Mouse (Mus musculus) heart, adult 11 months (tissue): ENCODE results near the gene Tacc3.
A peak's percentile ranks its signal among the peaks of the same experiment; 100 is the strongest.

Source experiments
- DNase-seq: peaks from one replicate; pipeline ENCODE4 v3.0.0; 2022

The Tacc3 gene

GRCm38 (mm10) chr5:33657787-33658663 lies at the start of gene Tacc3, which contains the start of gene Tmem129:
Gene Tacc3 (plus strand): TSS chr5:33658128.
Gene Tmem129 (minus strand): TSS chr5:33658416.
- peak; percentile 100 for DNase-seq

GRCm38 (mm10) chr5:33609226-33609625 lies 48.7 kb upstream of the Tacc3 start:
- no peak for DNase-seq

- no peak for DNase-seq
These were observed 46.1 kb upstream of the Tacc3 start for GRCm38 (mm10) chr5:33611795-33612194.

DNA sequence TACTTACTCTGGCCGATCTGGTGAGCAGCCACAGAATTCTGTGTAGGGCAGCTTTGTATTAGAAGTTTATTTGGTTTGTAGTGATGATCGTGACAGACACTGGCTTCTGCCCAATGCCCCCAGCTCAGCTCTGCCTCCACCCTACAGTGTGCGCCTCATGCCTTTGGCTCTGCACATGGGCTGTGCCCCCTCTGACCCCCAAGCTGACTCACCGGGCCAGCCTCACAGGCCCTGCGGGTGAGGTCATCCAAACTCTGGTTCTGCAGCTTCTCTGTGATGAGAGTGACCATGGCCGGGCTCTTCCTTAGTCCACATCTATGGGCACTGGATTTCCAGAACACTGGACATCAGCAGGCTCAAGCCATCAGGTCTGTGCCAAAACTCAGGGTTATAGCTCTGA lies 43.5 kb upstream of the Tacc3 start:
- no peak for DNase-seq

GRCm38 (mm10) chr5:33622671-33623070 lies 35.3 kb upstream of the Tacc3 start:
- DNase-seq, result no peak

DNA sequence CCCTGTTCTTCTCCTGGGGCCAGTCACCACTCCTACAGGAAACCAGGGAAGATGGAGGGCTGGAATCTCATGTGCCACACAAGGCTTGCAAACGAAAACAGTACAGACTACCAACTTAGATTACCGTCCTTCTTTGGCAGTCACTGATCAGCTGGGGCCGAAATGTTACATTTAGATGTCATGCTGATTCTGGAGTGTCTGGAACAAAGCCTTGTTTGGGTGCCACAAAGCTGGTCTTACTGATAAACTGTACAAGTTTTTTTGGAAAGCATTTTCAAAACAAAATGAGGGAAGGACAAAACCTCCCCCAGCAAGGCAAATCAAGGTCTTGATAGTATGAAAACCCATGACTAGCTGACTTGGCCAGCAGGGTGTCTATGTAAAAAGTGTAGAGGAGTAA lies 34.2 kb upstream of the Tacc3 start:
- DNase-seq, result no peak

DNA sequence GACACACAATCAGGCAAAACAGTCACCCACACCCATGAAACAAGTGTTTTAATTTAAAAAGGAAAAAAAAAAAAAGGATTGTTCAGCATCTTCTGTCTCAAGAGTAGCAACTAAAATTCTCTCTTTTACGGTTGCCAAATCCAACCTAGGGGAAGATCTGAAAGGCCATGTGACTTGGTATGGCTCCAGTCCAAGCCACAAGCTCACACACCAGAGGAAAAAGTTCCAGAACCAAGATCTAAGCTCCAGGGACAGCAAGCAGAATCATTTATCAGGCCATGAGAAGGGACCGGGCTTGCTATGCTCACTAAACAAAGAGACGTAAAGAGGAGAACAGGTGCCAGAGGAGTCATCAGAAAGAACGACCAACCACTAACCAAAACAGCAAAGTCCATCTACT lies 30.0 kb upstream of the Tacc3 start:
- peak; percentile 93 for DNase-seq

GRCm38 (mm10) chr5:33628820-33629300 lies 29.1 kb upstream of the Tacc3 start:
- DNase-seq, result no peak

DNA sequence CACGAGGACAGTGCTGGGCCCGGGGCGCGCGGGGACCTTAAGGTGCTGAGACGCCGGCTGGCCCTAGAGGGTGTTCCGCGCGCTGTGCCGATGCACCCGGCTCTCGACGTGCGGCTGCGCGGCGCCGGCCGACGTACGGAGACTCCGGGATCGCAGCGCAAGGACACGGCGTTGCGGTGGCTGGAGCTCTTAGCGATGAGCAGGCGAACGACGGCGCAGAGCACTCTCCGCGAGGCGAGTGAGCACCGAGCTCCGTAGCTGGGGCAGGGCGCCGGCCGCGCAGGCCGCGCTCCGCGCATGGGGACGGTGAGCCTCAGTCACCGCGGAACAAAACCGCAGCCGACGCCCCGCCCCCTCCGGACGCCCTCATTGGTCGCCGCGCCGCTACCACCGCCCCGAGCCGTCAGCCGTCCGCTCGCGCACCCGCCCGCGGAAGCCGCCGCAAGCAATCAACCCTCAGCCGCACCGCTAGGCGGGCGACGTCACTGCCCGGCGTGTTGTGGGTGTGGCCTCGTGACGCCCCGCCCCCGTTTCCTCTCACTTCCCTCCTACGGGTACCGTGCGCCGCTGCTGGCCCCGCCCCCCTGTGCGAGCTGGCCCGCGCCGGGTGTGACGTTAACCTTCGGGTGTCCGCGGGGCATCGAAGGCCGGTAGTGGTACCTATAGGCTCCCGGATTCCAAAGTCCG lies 28.5 kb upstream of the Tacc3 start, which contains the start of the genes Fam53a and Gm9903:
Gene Fam53a (minus strand): TSS at position 335 of the 687 bp plus-strand sequence.
Gene Gm9903 (plus strand): TSS at position 625 of the 687 bp plus-strand sequence.
- DNase-seq, result peak; percentile 100

DNA sequence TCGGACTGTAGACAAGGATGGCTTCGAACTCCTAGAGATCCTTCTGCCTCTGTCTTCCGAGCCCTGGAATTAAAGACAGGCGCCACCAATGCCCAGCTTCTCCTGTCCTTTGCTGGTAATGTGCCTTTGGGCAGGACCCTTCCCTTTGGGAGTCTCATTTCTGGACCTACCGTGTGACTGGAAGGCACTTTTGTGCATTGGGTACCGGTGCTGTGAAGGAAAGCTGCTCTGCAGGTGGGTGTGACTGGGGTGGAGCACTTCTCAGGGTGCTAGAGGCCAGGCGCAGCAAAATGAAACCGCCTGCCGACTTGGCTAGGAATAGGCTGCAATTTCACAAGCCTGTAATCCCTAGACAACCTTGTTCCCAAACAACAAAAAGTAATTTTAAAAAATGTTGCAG lies 27.9 kb upstream of the Tacc3 start:
- DNase-seq, result peak; percentile 97

GRCm38 (mm10) chr5:33630615-33631014 lies 27.3 kb upstream of the Tacc3 start:
- peak; percentile 95 for DNase-seq

- peak; percentile 93 for DNase-seq
These were observed 25.4 kb upstream of the Tacc3 start for GRCm38 (mm10) chr5:33632526-33632925.

DNA sequence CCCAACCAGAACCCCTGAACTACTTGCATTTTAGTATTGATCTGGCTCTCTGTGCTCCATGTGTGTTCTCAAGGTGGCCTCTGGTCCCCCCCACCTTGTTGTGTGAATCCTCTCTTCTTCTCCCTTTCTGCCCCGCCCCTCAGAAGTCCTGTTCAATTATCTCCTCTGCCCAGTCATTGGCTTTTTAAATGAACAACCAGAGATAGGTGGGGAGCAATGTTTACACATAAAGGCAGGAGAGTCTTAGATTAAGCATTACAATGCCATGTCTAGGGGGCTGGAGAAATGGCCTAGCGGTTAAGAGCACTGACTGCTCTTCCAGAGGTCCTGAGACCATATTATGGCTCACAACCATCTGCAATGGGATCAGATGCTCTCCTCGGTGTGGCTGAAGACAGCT lies 22.6 kb upstream of the Tacc3 start:
- no peak for DNase-seq

DNA sequence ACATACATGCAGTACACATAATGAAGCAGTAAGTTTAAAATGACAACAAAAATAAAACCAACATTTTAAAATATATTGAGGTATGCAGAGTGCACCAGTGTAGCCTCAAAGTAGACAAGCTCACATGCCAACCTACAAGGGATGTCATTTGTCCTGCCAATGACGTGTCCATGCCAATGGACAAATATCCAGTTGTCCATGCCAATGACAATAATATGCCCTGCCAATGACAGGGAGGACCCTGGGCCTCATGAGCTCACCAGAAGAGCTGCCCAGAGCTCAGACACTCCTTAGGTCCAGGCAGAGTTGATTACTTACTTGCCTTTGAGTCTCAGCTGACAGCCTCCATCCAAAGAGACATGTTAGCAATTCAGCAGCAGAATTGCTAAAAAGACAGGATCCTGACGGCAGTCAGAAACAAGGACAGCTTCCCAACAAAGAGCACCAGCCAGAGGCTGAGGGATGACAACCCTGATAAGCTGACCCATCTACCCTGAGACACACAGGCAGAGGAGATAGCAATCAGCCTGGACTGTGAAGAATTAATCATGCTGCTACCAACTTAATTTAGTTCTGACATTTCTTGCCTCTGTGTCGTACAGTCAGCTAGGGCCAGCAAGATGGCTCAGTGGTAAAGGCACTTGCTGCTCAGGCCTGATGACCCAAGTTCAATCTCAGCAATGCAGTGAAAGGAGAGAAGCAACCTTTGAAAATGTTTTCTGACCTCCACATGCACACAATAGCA lies 20.1 kb upstream of the Tacc3 start:
- DNase-seq, result peak; percentile 83

- peak; percentile 90 for DNase-seq
These were observed 19.1 kb upstream of the Tacc3 start for GRCm38 (mm10) chr5:33638826-33639225.

GRCm38 (mm10) chr5:33640652-33641051 lies 17.3 kb upstream of the Tacc3 start:
- peak; percentile 92 for DNase-seq

DNA sequence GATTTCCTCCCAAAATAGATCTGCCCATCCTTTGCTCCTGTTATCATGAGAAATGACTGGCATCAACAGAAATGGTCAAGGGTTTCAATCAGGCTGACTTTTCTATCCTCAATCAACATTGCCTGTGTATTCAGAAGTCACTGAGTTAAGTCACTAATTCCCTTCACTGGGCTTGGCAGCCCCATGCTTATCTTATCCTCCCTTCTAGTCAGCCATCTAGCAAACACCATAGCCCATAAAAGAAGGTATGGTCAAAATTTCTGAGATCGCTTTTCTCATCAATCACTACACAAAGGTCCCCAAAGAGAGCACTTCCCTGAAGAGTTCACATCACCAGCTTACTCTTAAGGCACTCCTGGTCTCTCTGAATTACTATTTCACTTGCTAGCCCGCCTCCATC lies 6.9 kb upstream of the Tacc3 start:
- no peak for DNase-seq

GRCm38 (mm10) chr5:33651541-33651920 lies 6.4 kb upstream of the Tacc3 start:
- no peak for DNase-seq

DNA sequence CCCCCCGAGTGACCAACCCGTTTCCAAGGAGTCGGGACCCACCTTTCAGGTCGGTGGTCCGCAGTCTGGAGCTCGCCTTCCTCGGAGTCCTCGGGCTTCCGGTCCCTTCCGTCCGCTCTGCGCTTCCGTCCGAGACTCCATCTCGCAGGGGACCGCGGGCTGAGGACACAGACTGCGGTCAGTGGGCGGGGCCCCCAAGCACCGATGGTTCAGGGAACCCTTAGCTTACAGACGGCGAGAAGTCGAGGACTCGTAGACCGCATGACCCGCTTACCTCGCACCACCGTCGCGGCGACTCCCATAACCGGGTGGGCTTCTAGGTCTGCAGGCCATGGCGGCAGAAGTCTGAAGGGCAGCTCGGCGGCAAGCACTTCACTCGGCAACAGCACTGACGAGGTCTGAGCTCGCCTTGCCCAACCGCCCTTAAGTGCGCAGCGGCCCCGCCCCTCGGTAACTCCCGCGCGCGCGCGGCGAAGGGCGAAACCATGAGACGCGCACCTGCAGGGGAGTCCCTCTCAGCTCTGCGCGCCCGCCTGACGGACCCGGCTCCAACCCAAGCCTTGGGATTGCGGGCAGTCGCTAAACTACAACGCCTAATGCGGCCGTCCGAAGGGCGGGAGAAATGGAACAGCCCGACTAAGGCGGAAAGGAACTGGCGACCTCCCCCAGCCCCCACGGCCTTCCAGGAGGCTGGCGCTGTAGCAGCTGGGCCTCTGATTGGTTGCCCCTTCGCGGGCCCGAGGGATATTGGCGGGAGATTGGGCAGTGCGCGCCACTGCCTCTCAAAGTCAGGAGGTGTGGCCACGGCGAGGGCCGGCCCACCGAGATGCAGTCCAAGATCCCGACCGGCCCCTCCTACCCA lies 5.8 kb upstream of the Tacc3 start, which contains the start of gene Slbp:
Gene Slbp (minus strand): TSS at position 654 of the 862 bp plus-strand sequence.
- DNase-seq, result peak; percentile 100

DNA sequence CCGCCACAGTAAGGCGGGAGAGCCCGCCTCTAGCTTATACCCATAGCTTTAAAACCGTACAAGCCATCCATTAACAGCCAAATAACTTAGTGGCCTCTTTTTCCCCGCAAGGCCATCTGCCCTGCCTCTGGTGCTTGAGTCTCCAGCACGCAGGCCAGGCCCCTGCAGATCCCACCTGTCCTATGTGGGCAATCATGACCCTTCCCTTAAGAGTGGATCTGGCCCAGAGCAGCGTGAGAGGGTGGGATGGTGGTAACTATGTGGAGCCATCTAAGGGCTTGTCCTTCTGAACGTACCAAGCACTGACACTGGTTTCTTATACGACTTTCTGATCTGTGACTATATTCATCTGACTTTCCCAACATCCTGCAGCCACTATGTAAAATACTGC lies 5.2 kb upstream of the Tacc3 start:
- DNase-seq, result no peak

GRCm38 (mm10) chr5:33654424-33654823 lies 3.5 kb upstream of the Tacc3 start:
- DNase-seq, result peak; percentile 93

DNA sequence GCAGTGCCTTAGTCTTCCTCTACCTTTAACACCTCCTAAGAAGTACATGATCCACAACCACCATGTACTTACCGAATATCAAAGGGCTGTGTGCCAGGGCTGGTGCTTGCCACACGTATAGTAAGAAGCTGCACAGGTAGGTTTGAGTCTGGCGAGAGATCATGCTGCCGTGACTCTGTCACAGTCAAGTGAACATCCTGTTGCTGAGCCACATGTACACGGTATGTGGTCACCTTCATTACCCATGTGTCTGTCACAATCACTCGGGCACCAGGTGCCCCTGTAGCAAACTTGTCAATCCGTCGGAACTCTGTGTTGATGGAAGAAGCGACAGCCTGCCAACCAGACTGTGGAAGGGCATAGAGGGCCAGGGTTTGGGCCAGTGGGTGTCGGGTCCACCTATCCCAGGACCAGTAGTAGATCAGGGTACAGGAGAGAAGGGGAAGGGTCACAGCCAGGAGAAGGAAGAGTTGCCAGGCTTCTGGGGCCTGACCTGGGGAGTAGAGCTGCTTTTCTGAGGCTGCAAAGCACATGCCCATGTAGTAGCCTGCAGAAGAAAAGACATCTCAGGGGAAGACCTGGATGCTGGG lies 2.6 kb upstream of the Tacc3 start:
- no peak for DNase-seq
